8 mouse cellular contexts compared by ENCODE assay signal in the genomic region with DNA sequence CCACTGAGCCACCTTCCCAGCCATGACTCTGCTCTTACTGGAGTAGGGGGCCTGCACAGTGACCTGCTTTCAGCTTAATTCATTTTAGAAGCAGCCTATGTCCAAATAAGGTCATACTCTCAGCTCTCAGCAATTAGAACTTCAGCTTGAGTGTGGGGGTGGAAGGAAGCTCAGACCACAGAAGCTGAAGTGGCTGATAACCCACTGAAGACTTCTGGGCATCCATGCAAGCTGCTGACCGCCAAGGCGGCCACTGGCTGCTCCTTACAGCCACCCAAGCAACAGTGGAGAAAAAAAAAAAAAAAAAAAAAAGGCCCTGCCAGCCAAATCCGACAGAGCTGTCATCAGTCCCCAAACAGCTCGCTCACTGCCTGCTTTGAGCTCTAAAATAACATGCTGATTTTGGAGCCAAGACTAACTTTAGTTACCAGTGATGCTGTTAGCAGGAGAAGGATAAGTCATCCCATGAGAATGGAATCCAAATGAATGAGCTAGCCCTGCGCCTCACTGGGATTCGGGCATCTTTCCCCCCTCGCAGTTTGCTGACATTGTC.
DNase-seq lines count a peak whose midpoint lies in the region; ATAC-seq lines count a peak whose summit lies in the region.

No protein-coding gene starts in this region.

- H3K9me3 ChIP-seq in midbrain, embryonic 14.5 days (ENCODE audit: control insufficient read depth, low read length): no peaks in the 10 kb centered on the region

- WGBS in midbrain, embryonic 14.5 days: 77% methylated on average over 7 of the region's 7 CpGs

- DNase-seq in CD4-positive helper T cell, adult 2 months (ENCODE audit: low read depth, low spot score): peak; percentile 37
- DNase-seq in MN1 (ENCODE audit: low spot score): peak; percentile 63
- peak; percentile 68 to 70 for DNase-seq in heart, adult 9 months (ENCODE audit: low spot score in 2 of 2)
- peak; percentile 21 to 28 for DNase-seq in left cerebral cortex, postnatal 36 days (ENCODE audit: low spot score in 2 of 2)
- DNase-seq in urinary bladder, adult 18-20 months (ENCODE audit: low spot score in 2 of 2): no peak
- no peak for DNase-seq in c-Kit-positive CD71-positive TER-119-positive erythroid progenitor cells, embryonic 14.5 days (ENCODE audit: low spot score)
- DNase-seq in midbrain, embryonic 14.5 days: no peak
- DNase-seq in kidney, postnatal 10 days: no peak

- H3K36me3 ChIP-seq in midbrain, embryonic 14.5 days (ENCODE audit: control insufficient read depth, insufficient read depth, low read length): no peaks in the 10 kb centered on the region

- no peaks in the 10 kb centered on the region for H3K27me3 ChIP-seq in midbrain, embryonic 14.5 days (ENCODE audit: control insufficient read depth, insufficient read depth, low read length)

- no peak overlapping the region for H3K4me3 ChIP-seq in midbrain, embryonic 14.5 days (replicated peaks; ENCODE audit: low read depth, low read length)

- no peak for ATAC-seq in midbrain, embryonic 14.5 days (ENCODE audit: low FRiP score, low TSS enrichment)

- H3K4me2 ChIP-seq in midbrain, embryonic 14.5 days (ENCODE audit: low read length): no peak overlapping the region

- no peaks in the 10 kb centered on the region for H3K4me1 ChIP-seq in midbrain, embryonic 14.5 days (ENCODE audit: control insufficient read depth, insufficient read depth, low read length)

- no peak overlapping the region for H3K9ac ChIP-seq in midbrain, embryonic 14.5 days (replicated peaks; ENCODE audit: low read length)

- intact Hi-C loops in left cerebral cortex, postnatal 36 days (cut with DNase I): no loop called here

- no peak overlapping the region for H3K27ac ChIP-seq in midbrain, embryonic 14.5 days (replicated peaks; ENCODE audit: low read depth, low read length)

Comparison
In these comparisons a context has a peak if more than half of its experiments do, and no peak if none do; other contexts are left out.
1. DNase-seq: peak in CD4-positive helper T cell, adult 2 months (single experiment), MN1 (single experiment), heart, adult 9 months (2 of 2) and left cerebral cortex, postnatal 36 days (2 of 2); none in urinary bladder, adult 18-20 months (0 of 2), c-Kit-positive CD71-positive TER-119-positive erythroid progenitor cells, embryonic 14.5 days (single experiment), midbrain, embryonic 14.5 days (single experiment) and kidney, postnatal 10 days (single experiment).